Mouse (Mus musculus): ENCODE data around the gene Rasgrf1.

- no peak for TF ChIP-seq CTCF (IDR thresholded peaks at IDR 0.05; ENCODE audit: borderline replicate concordance, control insufficient read depth, extremely low read depth, insufficient read depth, low read length, poor library complexity)
- no peak for TF ChIP-seq POLR2A (IDR thresholded peaks at IDR 0.05; ENCODE audit: control insufficient read depth, extremely low read depth, insufficient read depth, low read length, poor library complexity)
Measured at GRCm38 (mm10) chr9:89878471-89879020, 31.2 kb upstream of the Rasgrf1 start.

Data from thymus, adult 2 months (tissue).